Mouse (Mus musculus): Measurements from ENCODE around the gene Acer1.
"Not testable (repeated sequence)": the region's sequence is repeated elsewhere in the genome, so short reads cannot be mapped to it uniquely, and the experiment has no call there.

Gene Acer1

DNA sequence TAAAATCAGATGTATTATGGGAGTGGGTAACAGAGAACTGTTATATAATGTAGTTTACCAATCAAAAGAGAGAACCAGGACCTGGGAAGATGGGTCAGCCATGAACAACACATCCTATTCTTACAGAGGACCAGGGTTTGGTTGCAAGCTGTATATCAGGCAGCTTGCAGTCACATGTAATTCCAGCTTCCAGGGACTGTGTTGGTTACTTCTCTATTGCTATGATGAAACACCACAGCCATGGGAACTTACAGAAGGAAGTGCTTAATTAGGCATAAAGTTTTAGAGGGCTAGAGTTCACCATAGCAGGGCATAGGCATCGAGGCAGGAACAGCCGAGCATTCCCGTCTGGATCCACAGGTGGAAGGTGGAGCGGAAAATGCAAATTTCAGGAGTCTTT is 43.2 kb downstream of the Acer1 start:
- DNase-seq (ENCODE audit: low spot score), result no peak

DNA sequence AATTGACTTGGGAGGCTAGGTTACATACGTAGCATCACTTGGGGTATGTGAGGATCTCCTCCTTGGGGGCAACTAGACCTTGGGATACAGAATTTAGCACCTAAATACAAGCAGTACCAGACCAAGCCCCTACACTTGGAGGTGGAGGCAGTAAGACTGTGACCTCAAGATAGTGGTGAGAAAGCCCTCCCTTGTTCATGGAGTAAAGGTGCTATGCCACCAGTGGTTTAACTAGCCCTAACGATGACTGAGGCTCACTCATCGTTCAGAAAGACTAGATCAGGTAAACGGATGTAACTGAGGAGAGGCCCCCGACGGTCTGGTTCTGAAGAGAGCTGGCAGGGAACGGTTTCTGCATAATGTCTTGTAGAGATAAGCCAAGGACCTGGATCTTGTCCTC is 45.2 kb downstream of the Acer1 start:
- DNase-seq (ENCODE audit: low spot score), result no peak

DNA sequence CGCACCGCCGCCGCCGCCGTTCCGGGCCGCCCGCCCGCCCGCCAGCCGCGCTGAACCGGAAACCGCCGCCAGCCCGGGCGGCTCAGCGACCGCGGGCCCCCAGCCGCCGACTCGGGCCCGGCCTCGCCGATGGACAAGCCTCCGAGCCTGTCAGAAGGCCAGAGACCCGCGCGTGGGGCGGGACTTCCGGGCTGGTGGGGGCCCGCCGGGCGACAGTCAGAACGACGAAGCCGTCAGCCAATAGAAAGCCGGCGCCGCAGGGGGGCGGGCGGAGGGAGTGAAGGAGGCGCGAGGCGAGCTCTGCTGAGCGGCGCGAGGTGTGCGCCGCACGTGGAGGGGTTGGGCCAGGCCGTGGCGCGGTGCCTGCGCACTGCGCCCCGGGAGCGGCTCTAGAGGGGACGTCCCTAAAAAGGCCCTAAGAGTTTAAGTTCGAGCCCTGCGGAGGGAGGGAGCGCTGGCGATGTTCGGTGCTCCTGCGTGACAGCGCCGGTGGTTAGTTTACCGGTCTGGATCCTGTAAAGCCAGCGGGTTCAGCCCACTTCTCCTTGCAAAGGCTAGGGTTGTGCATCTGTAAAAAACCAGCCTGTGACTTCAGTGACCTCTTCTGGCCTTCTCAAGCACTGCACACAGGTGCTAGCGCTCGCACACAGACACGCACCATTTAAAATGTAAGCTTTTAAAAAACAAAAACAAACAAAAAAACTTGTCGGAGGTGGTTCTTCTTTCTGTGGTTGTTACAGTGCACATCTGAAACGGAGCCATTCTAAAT is 46.4 kb downstream of the Acer1 start, which contains the start of gene Mllt1:
Gene Mllt1 (minus strand): TSS at position 53 of the 769 bp plus-strand sequence.
- DNase-seq (ENCODE audit: low spot score), result peak; percentile 98

DNA sequence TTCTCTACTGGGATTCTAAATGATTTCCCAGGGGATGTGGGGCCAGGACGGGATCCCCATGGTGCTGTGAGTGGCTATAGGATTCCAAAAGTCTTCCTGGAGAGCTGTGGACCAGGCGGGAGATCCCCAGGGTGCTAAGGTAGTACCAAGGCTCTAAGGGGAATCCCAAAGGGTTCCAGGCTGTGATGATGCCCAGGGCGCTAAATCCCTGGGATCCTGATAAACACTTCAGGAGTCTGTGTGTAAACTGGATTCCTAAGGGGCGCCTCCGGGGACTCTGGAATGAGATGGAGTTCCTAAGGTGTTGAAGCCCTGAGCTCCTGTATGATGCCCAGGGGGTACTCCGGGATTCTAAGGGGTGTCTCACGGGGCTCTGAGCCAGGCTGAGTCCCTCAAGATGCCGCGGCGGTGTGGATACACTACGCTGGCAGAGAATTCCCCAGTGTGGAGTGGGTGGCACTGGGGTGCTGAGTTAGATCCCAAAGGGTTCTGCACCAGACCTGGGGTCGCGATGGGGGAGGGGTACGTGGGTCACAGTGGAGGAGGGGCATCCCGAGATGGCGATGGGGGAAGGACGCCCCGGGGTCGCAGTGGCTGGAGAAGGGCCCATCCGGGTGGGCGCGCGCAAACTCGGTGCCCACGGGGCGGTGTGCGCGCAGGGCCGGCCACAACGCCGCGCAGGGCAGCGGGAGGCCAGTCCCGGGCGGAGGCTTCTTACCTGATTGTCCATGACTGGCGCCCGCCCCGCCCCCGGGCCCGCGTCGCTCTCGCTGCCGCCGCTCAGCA is 47.2 kb downstream of the Acer1 start:
- peak; percentile 52 for DNase-seq (ENCODE audit: low spot score)

DNA sequence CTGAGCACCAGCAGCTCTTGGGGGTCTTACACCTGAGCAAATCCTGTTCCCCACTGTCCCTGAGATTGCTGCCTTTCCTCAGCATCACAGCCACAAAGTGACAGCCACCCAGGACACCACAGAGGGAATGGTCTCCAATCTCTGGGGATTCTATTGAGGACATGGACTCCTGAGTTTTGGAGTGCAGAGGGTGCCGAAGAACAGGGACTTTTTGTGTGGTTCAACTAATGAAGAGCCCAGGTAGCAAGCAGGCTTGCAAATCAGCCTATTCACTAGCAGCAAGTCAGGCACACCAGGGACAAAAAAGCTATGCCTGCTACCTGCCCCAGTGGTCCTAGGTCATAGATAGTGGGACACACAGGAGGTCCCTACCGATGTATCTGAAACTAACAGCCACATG is 48.5 kb downstream of the Acer1 start:
- DNase-seq (ENCODE audit: low spot score), result no peak

DNA sequence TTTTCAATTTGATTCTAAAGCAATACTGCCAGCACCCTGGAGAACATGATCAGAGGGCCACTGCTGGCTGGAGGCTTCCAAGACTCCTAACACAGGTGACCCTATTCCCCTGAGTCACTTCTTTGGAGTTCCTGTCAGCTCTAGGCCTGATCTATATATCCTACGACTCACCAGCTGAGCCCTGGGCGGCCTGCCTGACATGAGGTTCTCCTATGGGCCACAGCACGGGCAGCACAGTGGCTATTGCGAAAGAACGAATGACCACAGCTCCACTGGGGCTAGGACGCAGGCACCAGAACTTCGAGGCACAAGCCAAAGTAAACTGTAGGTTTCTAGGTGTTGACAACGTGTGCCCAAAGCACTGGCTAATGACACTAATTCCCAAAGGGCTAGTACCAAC is 51.9 kb downstream of the Acer1 start:
- DNase-seq (ENCODE audit: low spot score), result no peak

DNA sequence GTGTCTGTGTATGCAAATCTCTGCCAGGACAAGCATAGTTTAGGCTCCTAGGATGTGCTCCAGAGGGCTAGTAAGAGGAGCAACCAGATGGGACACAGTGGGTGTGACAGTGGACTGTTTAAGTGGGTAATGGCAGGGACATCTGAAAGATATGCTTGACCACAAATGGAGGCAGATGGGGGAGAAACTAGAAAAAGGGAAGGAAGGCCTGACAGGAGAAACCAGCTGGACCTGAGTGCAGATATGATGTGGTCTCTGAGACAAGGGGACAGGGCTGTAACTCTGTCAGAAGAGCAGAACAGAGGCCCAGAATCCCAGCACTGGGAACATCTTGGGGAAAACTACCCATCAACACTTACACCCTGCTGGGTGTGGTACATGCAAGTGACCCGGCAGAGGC is 52.4 kb downstream of the Acer1 start:
- DNase-seq (ENCODE audit: low spot score), result no peak

DNA sequence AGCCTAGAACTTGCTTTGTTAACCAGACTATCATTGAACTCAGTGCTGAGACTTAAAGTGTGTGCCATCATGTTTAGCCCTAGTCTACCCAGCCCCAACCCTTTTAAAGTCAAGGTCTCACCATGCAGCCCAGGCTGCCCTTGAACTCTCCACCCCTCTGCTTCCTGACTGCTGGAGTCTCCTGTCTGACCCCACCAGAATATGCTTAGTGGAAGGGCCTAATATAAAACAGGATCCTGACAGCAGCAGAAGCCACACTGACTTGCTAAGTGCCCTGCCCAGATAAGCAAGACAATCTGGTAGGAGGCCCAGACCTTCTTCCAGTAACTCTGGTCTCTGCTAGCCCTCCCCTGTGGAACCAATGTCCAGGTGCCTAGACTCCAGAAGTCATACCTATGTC is 52.8 kb downstream of the Acer1 start:
- DNase-seq (ENCODE audit: low spot score), result no peak

DNA sequence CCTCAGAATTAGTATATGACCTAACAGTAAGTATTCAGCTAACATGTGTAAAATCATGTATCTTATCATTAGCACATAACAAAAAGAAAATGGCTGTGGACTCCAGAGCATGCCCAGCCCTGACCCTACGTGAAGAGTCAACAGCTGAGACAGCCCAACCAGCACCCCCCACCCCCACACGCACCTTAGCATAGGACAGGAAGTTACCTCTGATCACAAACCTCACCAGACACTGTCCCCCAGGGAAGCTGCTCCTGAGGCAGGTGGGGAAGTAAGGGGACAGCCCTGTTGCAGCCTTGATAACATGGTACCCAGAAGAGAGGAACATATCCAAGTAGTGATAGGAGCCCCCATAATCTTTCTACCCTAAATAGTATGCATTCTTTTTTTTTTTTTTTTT is 55.9 kb downstream of the Acer1 start:
- no peak for DNase-seq (ENCODE audit: low spot score)

DNA sequence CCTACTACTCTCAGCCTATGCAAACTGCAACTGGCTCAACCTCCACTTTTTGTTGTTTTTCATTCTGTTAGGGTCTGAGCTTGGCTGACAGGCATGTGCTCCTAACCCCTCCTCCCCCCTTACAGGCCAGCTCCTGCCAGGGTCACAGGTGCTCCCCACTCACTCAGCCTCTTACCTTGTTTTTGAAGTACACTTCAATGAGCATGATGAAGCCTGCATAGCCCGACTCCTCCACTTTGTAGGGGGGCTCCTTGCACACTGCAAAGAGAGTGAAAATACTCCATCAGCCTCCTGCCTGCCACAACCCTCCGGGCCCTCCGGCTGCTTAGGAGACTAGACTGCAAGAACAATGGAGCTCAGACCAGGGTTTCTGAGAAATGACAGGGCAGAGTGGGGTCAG is 62.2 kb downstream of the Acer1 start:
- DNase-seq (ENCODE audit: low spot score), result no peak

DNA sequence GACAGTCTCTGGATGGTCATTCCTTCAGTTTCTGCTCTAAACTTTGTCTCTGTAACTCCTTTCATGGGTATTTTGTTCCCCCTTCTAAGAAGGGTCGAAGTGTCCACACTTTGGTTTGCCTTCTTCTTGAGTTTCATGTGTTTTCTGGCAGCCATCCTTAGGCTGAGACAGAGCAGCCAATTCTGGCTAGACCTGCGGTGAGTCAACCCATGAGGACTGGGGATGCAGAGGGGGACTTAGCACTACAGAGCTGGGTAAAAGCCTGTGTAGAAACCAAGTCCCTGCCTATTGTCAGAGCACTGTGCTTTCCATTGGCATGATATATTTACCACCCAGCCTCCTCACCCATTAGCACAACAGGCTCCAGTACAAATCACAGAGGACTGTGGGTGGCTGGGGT is 64.8 kb downstream of the Acer1 start:
- no peak for DNase-seq (ENCODE audit: low spot score)

DNA sequence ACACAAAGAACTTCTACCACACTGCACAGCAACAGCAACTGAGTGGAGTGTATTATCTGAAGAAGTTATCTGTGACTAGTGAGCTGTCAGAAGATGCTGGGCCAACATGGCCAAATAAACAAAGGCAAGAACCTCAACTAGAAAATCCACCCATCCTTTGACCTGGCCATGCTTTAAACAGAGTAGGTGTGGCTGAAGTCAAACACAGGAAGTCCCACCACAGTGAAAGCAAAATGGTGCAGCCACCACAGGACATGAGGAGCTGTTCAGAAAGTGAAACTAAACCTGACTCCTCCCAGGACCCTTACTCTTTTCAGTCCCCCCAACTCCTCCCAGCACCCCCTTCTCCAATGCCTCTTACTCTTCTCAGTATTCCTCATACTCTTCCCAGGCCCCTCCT is 68.5 kb downstream of the Acer1 start:
- DNase-seq (ENCODE audit: low spot score), result no peak

DNA sequence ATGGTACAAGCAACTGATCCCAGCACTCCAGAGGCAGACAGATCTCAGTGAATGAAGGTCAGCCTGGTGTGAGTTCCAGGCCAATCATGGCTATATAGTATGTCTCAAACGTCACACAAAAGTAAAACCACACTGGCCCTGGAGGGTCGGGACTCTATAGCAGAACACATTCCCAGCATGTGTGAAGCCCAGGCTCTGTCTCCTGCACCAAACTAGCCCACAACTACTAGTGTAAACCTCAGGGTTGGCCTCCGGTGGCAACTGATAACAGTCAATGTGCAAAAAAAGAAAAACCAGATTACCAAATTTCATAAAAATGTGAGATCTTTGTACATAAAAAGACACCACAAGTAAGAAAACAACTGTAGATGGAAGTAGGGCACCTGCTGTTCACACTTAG is 68.9 kb downstream of the Acer1 start:
- DNase-seq (ENCODE audit: low spot score), result no peak

DNA sequence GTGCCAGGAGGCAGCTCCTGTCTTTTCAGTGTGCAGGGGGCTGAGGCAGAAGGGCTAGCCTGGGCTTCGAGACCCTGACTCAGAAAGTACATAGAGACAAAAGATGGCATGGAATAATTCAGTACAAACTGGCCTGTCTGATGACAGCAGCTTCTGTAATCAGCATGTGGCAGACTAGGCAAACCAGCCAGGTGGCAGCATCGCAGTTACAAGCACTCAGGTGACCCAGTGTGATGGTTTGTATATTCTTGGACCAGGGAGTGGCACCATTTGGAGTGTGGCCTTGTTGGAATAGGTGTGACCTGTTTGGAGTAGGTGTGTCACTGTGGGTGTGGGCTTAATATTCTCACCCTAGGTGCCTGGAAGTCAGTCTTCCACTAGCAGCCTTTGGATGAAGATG is 72.2 kb downstream of the Acer1 start:
- not testable (repeated sequence) for DNase-seq (ENCODE audit: low spot score)

DNA sequence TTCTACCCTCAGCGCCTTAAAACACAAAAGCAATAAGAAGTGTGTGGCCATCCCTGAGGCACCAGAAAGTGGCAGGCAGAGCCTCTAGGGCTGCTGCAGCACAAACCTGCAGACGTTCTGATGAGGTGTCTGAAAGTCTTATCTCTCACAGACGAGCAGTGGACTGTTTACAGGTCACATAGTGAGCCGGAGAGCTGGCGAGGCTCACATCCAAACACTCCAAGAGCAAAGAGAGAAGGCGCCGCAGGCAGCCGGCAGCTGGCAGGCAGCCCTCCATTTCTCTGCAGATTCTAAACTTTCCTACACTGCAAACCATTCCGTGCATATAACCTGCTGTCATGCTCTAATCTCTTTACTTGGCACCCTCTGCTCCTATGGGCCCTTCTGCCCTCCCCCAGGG is 74.0 kb downstream of the Acer1 start:
- no peak for DNase-seq (ENCODE audit: low spot score)

DNA sequence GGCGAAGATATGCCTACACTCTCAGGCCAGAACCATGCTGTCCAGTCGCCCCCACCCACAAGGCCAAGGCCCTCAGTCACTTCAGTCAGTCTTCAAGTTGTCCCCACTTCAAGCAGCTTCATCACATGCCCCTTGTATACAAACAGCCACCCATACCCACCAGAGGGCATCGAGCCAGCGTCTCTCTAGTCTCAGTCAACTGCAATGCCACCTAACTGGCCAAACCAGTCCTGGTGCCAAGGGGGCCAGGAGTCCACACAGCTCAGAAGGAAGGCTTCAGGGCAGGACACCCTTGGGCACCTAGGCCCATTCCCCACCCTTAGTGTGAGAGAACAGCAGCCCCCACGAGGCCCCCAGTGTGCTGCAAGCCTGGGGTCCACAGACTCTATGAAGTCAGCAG is 74.8 kb downstream of the Acer1 start:
- DNase-seq (ENCODE audit: low spot score), result no peak

DNA sequence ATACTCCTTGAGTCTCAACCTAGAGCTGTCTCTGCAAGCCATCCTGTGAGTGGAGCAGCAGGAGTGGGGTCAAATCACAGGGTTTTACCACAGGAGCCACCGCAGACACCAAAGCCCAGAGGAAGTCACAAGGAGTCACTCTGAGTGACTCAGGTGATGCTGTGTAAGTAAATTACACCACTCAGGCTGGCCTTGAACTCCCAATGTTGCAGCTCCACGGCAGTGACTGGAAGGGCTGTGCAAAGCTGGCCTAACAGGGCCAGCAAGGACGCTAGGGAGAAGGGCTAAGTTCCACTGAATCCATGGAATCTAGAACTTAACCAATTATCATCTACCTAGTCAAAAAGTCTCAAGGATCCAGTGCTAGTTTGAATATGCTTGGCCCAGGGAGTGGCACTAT is 75.8 kb downstream of the Acer1 start:
- DNase-seq (ENCODE audit: low spot score), result no peak
